Mouse (Mus musculus) heart, embryonic 12.5 days (tissue): Measurements from ENCODE around the gene Smc1b. TPM values are rescaled to one million over a fixed set of nuclear protein-coding genes. Genes with fewer than 3 reads are reported as not detected.
"Not testable (repeated sequence)": the region's sequence is repeated elsewhere in the genome, so short reads cannot be mapped to it uniquely, and the experiment has no call there.

Experiments used
- ATAC-seq: fragments of 200-750 bp; cut with Nextera tagmentation; 2 replicates; pipeline ENCODE4 v1.8.0; 2017; ENCODE audit warnings: moderate TSS enrichment, moderate library complexity; ENCODE audit not compliant: insufficient number of reproducible peaks, low FRiP score
- H3K27ac ChIP-seq: fragments of 300-500 bp; sonication (generic); 2 replicates; pipeline ENCODE4 v1.5.1; 2016; ENCODE audit warnings: mild to moderate bottlenecking, moderate library complexity; ENCODE audit not compliant: poor library complexity, severe bottlenecking
- H3K27me3 ChIP-seq: fragments of 300-500 bp; sonication (generic); replicated peaks from 2 replicates; pipeline ENCODE4 v1.6.1; 2016; ENCODE audit warnings: mild to moderate bottlenecking, moderate library complexity
- H3K36me3 ChIP-seq: fragments of 300-500 bp; sonication (generic); 2 replicates; pipeline ENCODE4 v1.6.1; 2016; ENCODE audit warnings: mild to moderate bottlenecking, moderate library complexity
- H3K4me1 ChIP-seq: fragments of 300-500 bp; sonication (generic); replicated peaks from 2 replicates; pipeline ENCODE4 v1.6.1; 2016; ENCODE audit warnings: mild to moderate bottlenecking
- H3K4me2 ChIP-seq: fragments of 300-500 bp; sonication (generic); 2 replicates; pipeline ENCODE4 v1.6.1; 2016; ENCODE audit warnings: mild to moderate bottlenecking, moderate library complexity
- H3K4me3 ChIP-seq: fragments of 300-500 bp; sonication (generic); 2 replicates; pipeline ENCODE4 v1.5.1; 2016; ENCODE audit warnings: mild to moderate bottlenecking
- H3K9ac ChIP-seq: fragments of 300-500 bp; sonication (generic); 2 replicates; pipeline ENCODE4 v1.6.1; 2016; ENCODE audit warnings: mild to moderate bottlenecking, moderate library complexity
- H3K9me3 ChIP-seq: fragments of 300-500 bp; sonication (generic); replicated peaks from 2 replicates; pipeline ENCODE4 v1.6.1; 2016; ENCODE audit warnings: mild to moderate bottlenecking, moderate library complexity
- WGBS: fragments of 180-500 bp; shearing (Covaris S2); methylation state at CpG from one replicate; pipeline ENCODE4 v1.1.7; 2016; 5-methylcytosine and 5-hydroxymethylcytosine counted together
- polyA plus RNA-seq: library from polyadenylated mRNA; unstranded; fragments of >200 nt; fragmentation: Nextera tagmentation; extraction: Ambion mirVana; gene quantifications from 2 replicates; pipeline ENCODE4 v1.2.1, GENCODE M21; 2016

Smc1b gene
- polyA plus RNA-seq, 1 experiment from 2014 or later, result 0.09 TPM

DNA sequence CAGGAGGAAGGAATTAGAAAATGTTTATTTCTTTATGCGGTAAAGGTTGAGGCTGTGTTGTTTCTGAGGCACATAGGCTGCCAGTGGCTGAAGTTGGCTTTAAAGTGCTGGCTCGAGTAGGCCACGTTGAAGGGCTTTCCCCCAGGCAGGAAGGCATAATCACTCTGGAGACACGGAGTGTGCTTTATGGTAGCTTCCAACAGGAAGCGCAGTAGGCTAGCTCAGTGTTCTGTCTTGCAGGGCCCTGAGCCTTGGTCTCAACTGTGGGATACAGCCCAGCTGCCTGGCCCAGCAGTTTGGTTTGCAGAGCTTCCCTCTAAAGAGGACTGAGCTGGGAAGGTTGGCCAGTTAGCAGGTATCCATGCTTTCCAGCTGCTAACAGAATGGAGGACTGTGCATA is 88.6 kb downstream of the Smc1b start:
- peaks cover 31% of the 10 kb centered on the region for H3K4me1 ChIP-seq
- H3K9me3 ChIP-seq, result no peaks in the 10 kb centered on the region
- H3K9ac ChIP-seq, result no peak overlapping the region
- 54% methylated on average over 5 of the region's 5 CpGs for WGBS
- peaks cover 34% of the 10 kb centered on the region for H3K36me3 ChIP-seq
- H3K4me3 ChIP-seq, result no peak overlapping the region
- H3K27ac ChIP-seq, result peak overlapping the region; percentile 73
- H3K4me2 ChIP-seq, result no peak overlapping the region
- H3K27me3 ChIP-seq, result no peaks in the 10 kb centered on the region
- ATAC-seq, result no peak

DNA sequence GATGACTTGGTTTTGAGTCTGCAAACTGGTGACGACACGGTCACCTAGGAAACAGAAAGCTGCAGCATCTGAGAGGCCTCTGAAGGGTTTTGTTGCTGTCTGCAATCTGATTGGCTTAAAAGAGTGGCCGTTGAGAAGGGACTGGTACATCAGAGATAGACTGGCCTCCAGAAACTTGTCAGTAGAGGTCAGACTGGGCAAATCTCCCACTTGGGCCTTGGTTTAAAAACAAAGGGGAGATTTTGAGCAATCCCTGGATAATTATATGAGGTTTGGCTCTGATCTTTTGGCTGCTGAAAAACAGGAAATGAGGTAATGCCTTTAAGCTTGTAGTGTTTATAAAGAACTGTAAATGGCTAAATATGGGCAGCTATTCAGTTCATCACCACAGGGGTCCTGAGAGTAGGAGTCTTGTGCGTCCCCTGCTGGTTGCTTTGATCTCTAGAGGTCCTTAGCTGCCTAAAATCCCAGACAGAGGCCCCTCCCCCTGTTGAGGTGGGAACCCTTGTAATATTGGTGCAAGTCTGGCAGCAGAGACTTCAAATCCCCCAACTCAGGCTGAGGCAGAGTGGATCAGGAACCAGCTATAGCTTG is 89.3 kb downstream of the Smc1b start:
- H3K4me2 ChIP-seq, result 0 out of 2 replicates have a peak overlapping the region, but pooled peaks have one; percentile 3

DNA sequence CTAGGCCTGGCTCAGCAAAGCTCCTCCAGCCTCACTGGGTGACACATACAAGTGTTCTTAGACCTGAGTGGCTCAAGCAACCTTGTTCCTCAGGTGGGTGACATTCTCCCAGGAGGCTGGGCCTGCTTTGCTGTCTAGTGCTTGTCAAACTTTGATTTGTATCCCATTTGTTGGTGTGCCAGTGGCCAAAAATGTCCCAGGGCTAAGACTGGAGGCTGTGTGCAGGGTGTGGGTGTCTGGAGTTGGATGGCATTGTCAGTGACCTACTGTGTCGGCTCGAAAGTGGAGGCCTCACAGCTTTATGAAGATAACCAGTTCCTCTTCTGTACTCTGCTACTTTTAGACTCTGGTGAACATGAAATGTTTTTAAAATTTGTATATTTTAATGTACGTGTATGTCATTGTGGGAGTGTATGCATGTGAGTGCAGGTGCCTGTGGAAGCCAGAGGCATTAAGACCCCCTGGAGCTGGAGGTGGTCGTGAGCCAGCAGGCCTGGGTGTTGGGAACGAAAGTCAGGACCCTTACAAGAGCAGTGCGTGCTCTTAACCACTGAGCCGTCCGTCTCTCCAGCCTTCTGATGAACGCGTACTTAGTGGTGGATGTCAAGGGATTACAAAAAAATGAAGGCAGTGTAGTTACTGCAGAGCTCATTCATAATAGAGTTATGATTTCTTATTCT is 90.1 kb downstream of the Smc1b start:
- H3K4me2 ChIP-seq, result no peak overlapping the region
- WGBS, result 72% methylated on average over 10 of the region's 10 CpGs
- no peaks in the 10 kb centered on the region for H3K27me3 ChIP-seq
- H3K4me1 ChIP-seq, result peaks cover 39% of the 10 kb centered on the region
- ATAC-seq, result no peak
- H3K9ac ChIP-seq, result no peak overlapping the region
- H3K36me3 ChIP-seq, result peaks cover 19% of the 10 kb centered on the region
- H3K9me3 ChIP-seq, result no peaks in the 10 kb centered on the region
- H3K4me3 ChIP-seq, result no peak overlapping the region
- peak overlapping the region; percentile 57 for H3K27ac ChIP-seq

More for the DNA sequence above, 89.3 kb downstream of the Smc1b start:
- H3K27ac ChIP-seq, result peak overlapping the region; percentile 73
- H3K36me3 ChIP-seq, result peaks cover 27% of the 10 kb centered on the region
- no peak overlapping the region for H3K4me3 ChIP-seq
- H3K27me3 ChIP-seq, result no peaks in the 10 kb centered on the region
- H3K9ac ChIP-seq, result no peak overlapping the region
- ATAC-seq, result peak; percentile 63
- peaks cover 38% of the 10 kb centered on the region for H3K4me1 ChIP-seq
- H3K9me3 ChIP-seq, result no peaks in the 10 kb centered on the region
- 18% methylated on average over 4 of the region's 4 CpGs for WGBS

DNA sequence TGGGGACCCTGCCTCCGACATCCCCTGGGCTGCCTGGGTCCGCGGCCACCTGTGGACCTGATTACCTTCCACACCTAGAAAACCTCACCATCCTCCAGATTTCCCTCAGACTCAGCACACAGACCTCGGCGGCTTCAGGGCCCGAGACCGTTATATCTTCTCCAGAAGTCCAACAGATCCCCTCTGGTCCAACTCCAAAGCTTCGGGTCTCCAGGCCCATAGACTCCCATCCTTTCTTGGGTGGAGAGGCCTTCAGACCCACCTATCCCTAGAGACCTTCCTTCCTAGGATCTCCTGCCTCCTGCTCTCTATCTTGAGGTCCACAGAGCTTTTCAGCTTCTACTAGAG is 94.4 kb downstream of the Smc1b start:
- Histone ChIP-seq H3K4me1 (peaks cover 27% of the 10 kb centered on the region), H3K4me2 (peak overlapping the region; percentile 93), H3K36me3 (no peaks in the 10 kb centered on the region), H3K9ac (peak overlapping the region; percentile 92), H3K27ac (no peak overlapping the region; the same call in 1 of the 2 replicates), H3K9me3 (no peaks in the 10 kb centered on the region), H3K4me3 (peak overlapping the region; percentile 94), H3K27me3 (peaks cover 17% of the 10 kb centered on the region; the same call in 1 of the 2 replicates)
- 8% methylated on average over 8 of the region's 8 CpGs for WGBS
- peak; percentile 3; the same call in 1 of the 2 replicates for ATAC-seq

- H3K4me2 ChIP-seq, result peak overlapping the region; percentile 93
- WGBS, result under 1% methylated on average over 74 of the region's 75 CpGs
- peak; percentile 95 for ATAC-seq
- peak overlapping the region; percentile 92 for H3K9ac ChIP-seq
- H3K9me3 ChIP-seq, result no peaks in the 10 kb centered on the region
- H3K27ac ChIP-seq, result no peak overlapping the region; the same call in 1 of the 2 replicates
- peaks cover 17% of the 10 kb centered on the region; the same call in 1 of the 2 replicates for H3K27me3 ChIP-seq
- peak overlapping the region; percentile 94 for H3K4me3 ChIP-seq
- H3K4me1 ChIP-seq, result peaks cover 23% of the 10 kb centered on the region
- H3K36me3 ChIP-seq, result no peaks in the 10 kb centered on the region
Measured at GRCm38 (mm10) chr15:85036566-85037342, 95.0 kb downstream of the Smc1b start.

DNA sequence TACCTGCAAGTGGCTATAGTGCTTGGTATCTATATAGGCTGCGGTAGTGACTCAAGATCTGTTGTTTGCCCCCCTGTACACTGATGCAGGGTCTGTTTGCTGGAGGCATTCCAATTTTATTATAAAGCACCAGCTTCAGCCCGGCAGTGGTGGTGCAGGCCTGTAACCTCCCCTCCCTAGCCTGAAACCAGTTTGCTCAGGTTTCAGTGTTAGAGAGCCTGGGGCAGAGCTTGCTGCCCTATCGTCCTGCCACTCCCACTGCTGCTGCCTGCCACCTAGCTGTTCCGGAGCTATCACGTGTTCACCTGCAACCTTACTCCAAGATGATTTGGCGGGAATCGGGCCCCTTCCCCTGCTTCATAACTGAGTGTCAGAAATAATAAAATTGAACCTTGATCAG is 97.8 kb downstream of the Smc1b start:
- 40% methylated on average over 7 of the region's 7 CpGs for WGBS
- not testable (repeated sequence) for H3K9me3 ChIP-seq, H3K27ac ChIP-seq, H3K36me3 ChIP-seq, ATAC-seq, H3K4me3 ChIP-seq, H3K9ac ChIP-seq, H3K4me2 ChIP-seq
- peaks cover 17% of the 10 kb centered on the region; the same call in 1 of the 2 replicates for H3K27me3 ChIP-seq
- peaks cover 16% of the 10 kb centered on the region for H3K4me1 ChIP-seq

- Histone ChIP-seq H3K4me2 (no peak overlapping the region), H3K9me3 (no peaks in the 10 kb centered on the region), H3K36me3 (no peaks in the 10 kb centered on the region), H3K27me3 (peaks cover 17% of the 10 kb centered on the region; the same call in 1 of the 2 replicates), H3K27ac (no peak overlapping the region), H3K9ac (no peak overlapping the region), H3K4me3 (no peak overlapping the region), H3K4me1 (0 out of 2 replicates have a peak, but pooled peaks cover 6% of the 10 kb centered on the region)
- WGBS, result 81% methylated on average over 3 of the region's 3 CpGs
- ATAC-seq, result no peak
Measured at GRCm38 (mm10) chr15:85031866-85032265, 99.9 kb downstream of the Smc1b start.

- H3K36me3 ChIP-seq, H3K9me3 ChIP-seq, ATAC-seq, H3K4me1 ChIP-seq, H3K27ac ChIP-seq, H3K4me3 ChIP-seq, H3K4me2 ChIP-seq, H3K9ac ChIP-seq: not testable (repeated sequence)
- WGBS, result 35% methylated on average over 1 of the region's 1 CpGs
- H3K27me3 ChIP-seq, result peaks cover 16% of the 10 kb centered on the region; the same call in 1 of the 2 replicates
Measured at GRCm38 (mm10) chr15:85030643-85031042, 101.1 kb downstream of the Smc1b start.

DNA sequence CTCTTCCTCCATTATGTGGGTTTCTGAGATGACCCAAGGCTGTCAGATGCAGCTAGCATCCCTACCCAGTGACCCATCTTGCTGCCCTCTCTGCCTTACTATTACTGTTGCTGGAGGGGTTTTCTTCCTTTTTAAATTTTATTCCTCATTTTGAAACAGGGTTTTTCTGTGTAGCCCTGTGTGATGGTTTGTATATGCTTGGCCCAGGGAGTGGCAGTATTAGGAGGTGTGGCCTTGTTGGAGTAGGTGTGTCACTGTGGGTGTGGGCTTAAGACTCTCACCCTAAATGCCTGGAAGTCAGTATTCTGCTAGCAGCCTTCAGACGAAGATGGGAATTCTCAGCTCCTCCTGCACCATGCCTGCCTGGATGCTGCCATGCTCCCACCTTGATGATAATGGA is 103.1 kb downstream of the Smc1b start, which contains the start of gene Fam118a:
Gene Fam118a, plus strand, starts transcription at position 301 of the 400 bp plus-strand sequence.
- H3K9ac ChIP-seq, H3K27ac ChIP-seq, H3K27me3 ChIP-seq, H3K4me1 ChIP-seq, H3K4me2 ChIP-seq, ATAC-seq, H3K36me3 ChIP-seq, H3K4me3 ChIP-seq, H3K9me3 ChIP-seq: not testable (repeated sequence)
- WGBS, result 30% methylated on average over 1 of the region's 1 CpGs

DNA sequence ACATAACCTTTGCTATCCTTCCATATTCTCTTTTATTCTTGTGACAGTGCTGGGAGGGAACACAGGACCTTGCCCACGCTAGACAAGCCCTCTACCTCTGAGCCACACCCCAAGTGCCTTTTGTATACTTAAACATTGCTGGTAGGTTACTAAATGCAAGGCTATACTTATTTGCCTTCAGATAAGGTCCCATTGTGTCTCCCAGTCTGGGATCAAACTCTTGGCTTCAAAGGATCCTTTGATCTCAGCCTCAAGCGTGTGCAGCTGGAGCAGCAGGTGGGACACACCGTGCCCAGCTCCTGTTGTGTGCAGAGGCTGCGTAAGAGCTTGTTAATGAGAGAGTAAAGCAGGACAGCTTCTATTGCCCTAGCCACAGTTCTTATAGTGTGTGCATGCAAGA is 104.0 kb downstream of the Smc1b start:
- H3K4me3 ChIP-seq, result no peak overlapping the region
- no peaks in the 10 kb centered on the region for H3K9me3 ChIP-seq
- H3K4me1 ChIP-seq, result no peaks in the 10 kb centered on the region
- H3K27me3 ChIP-seq, result no peaks in the 10 kb centered on the region
- no peak overlapping the region for H3K4me2 ChIP-seq
- H3K9ac ChIP-seq, result no peak overlapping the region
- ATAC-seq, result no peak
- no peaks in the 10 kb centered on the region for H3K36me3 ChIP-seq
- no peak overlapping the region for H3K27ac ChIP-seq
- 66% methylated on average over 4 of the region's 4 CpGs for WGBS

DNA sequence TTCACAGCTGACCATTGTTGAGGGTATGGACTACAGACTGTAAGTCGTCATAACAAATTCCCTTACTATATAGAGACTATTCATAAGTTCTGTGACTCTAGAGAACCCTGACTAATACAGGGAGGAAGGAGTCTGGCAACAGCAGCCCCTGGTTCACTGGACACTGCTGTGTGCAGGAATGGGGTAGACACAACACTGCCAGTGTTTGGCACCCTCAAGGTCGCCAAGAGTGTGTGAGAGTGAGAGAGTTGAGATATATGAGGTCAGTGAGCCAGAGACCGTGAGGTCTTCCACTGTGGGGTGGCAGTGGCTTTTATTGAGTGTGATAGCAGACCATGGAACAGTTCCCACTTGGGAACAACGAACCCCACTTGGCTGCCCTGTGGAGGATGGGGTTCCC is 105.6 kb downstream of the Smc1b start:
- Histone ChIP-seq H3K4me3 (no peak overlapping the region), H3K4me2 (no peak overlapping the region), H3K4me1 (no peaks in the 10 kb centered on the region), H3K27ac (no peak overlapping the region), H3K27me3 (no peaks in the 10 kb centered on the region), H3K9ac (no peak overlapping the region), H3K9me3 (no peaks in the 10 kb centered on the region), H3K36me3 (no peaks in the 10 kb centered on the region)
- 68% methylated on average over 4 of the region's 4 CpGs for WGBS
- ATAC-seq, result no peak
